Mouse (Mus musculus) heart, postnatal 14 days (tissue): ENCODE results near the gene Podn. TPM values are rescaled to one million over a fixed set of nuclear protein-coding genes. Genes with fewer than 3 reads are reported as not detected.
A peak's percentile ranks its signal among the peaks of the same experiment; 100 is the strongest.

Source experiments
- DNase-seq, 2 experiments: peaks; one replicate each; pipeline ENCODE4 v3.0.0; 2021 to 2022
- intact Hi-C: fragments of 180-260 bp; cut with DNase I; formaldehyde crosslinking; loops from one replicate; pipeline ENCODE4 v1.15.1; 2025
- total RNA-seq, 2 experiments: library from RNA; stranded (reverse); gene quantifications; 2 replicates each; pipeline ENCODE4 v1.2.3; 2021

Podn gene
- total RNA-seq, 2 experiments from 2014 or later: 16.0 to 31.0 TPM

GRCm38 (mm10) chr4:108051687-108052274 is 44.5 kb downstream of the Podn start:
- intact Hi-C loops: no loop called here
- peak in 1 of 2 experiments; percentile 20 for DNase-seq

GRCm38 (mm10) chr4:108046136-108046535 is 50.1 kb downstream of the Podn start:
- DNase-seq: peak; percentile 35 to 41
- intact Hi-C loops: no loop called here

- DNase-seq: no peak
- intact Hi-C loops: no loop called here
Observed at GRCm38 (mm10) chr4:108045136-108046107, 50.8 kb downstream of the Podn start.

- intact Hi-C loops: no loop called here
- DNase-seq: no peak
Observed at GRCm38 (mm10) chr4:108037027-108037426, 59.2 kb downstream of the Podn start.

- DNase-seq: no peak
- intact Hi-C loops: loop anchor here (5.0 kb wide), 1 partner anchor 81 kb away; no protein-coding TSS in a partner anchor
Observed at GRCm38 (mm10) chr4:108033041-108033764, 63.0 kb downstream of the Podn start.

GRCm38 (mm10) chr4:108032352-108032849 is 63.8 kb downstream of the Podn start:
- peak in 1 of 2 experiments; percentile 15 for DNase-seq
- intact Hi-C loops: loop anchor here (5.0 kb wide), 1 partner anchor 80 kb away; no protein-coding TSS in a partner anchor

- intact Hi-C loops: loop anchor here (5.0 kb wide), 1 partner anchor 79 kb away; no protein-coding TSS in a partner anchor
- DNase-seq: peak; percentile 70 to 72
Observed at GRCm38 (mm10) chr4:108031502-108032351, 64.5 kb downstream of the Podn start.

GRCm38 (mm10) chr4:108030888-108031501 is 65.2 kb downstream of the Podn start:
- no peak for DNase-seq
- intact Hi-C loops: loop anchor here (5.0 kb wide), 1 partner anchor 79 kb away; no protein-coding TSS in a partner anchor

- no peak for DNase-seq
- intact Hi-C loops: no loop called here
Observed at GRCm38 (mm10) chr4:108026193-108026592, 70.1 kb downstream of the Podn start.

- peak in 1 of 2 experiments; percentile 18 for DNase-seq
- intact Hi-C loops: no loop called here
Observed at GRCm38 (mm10) chr4:108025269-108025668, 71.0 kb downstream of the Podn start.

GRCm38 (mm10) chr4:108024641-108025040 is 71.6 kb downstream of the Podn start:
- DNase-seq: peak; percentile 68 to 76
- intact Hi-C loops: no loop called here

GRCm38 (mm10) chr4:108023186-108023585 is 73.1 kb downstream of the Podn start:
- DNase-seq: no peak
- intact Hi-C loops: no loop called here

- intact Hi-C loops: no loop called here
- DNase-seq: no peak
Observed at GRCm38 (mm10) chr4:108020178-108020577, 76.1 kb downstream of the Podn start.

GRCm38 (mm10) chr4:108018961-108019921 is 77.0 kb downstream of the Podn start:
- peak in 1 of 2 experiments; percentile 42 for DNase-seq
- intact Hi-C loops: loop anchor here (2.0 kb wide), 1 partner anchor 54 kb away; no protein-coding TSS in a partner anchor

GRCm38 (mm10) chr4:108018241-108018923 is 77.9 kb downstream of the Podn start:
- intact Hi-C loops: loop anchor here (2.0 kb wide), 1 partner anchor 54 kb away; no protein-coding TSS in a partner anchor

GRCm38 (mm10) chr4:108017839-108018238 is 78.4 kb downstream of the Podn start:
- no peak for DNase-seq
- intact Hi-C loops: loop anchor here (2.0 kb wide), 1 partner anchor 53 kb away; no protein-coding TSS in a partner anchor

More at GRCm38 (mm10) chr4:108018241-108018923, 77.9 kb downstream of the Podn start:
- DNase-seq: no peak

- peak; percentile 50 to 66 for DNase-seq
- intact Hi-C loops: no loop called here
Observed at GRCm38 (mm10) chr4:108016321-108016720, 79.9 kb downstream of the Podn start.
